Comparison of ENCODE assay signal across 16 mouse cellular contexts in genomic region chr12:51028601-51029174, GRCm38 (mm10).
DNase-seq lines count a peak whose midpoint lies in the region; ATAC-seq lines count a peak whose summit lies in the region.
"Had no signal": no experiment of that assay in that cellular context is flagged by ENCODE, and none has a peak within 500 bp of the region (broad histone marks: within the 10 kb centered on the region; RNA-seq: fewer than 3 reads in every experiment).

No protein-coding gene starts in this region.

- H3K9ac ChIP-seq in neural tube, embryonic 14.5 days (replicated peaks; ENCODE audit: low read depth, low read length) = no peak overlapping the region
- H3K9ac ChIP-seq in forebrain, embryonic 12.5 days = no peak overlapping the region
- no peak overlapping the region; the same call in 1 of the 2 replicates for H3K9ac ChIP-seq in hindbrain, embryonic 16.5 days (ENCODE audit: low read depth, low read length)
- H3K9ac ChIP-seq in kidney, embryonic 15.5 days = no peak overlapping the region
- H3K9ac ChIP-seq: liver, embryonic 13.5 days had no signal

- no peaks in the 10 kb centered on the region for H3K4me1 ChIP-seq in neural tube, embryonic 14.5 days (ENCODE audit: control insufficient read depth, insufficient read depth, low read length)
- H3K4me1 ChIP-seq in forebrain, embryonic 12.5 days = peaks cover 8% of the 10 kb centered on the region
- H3K4me1 ChIP-seq in hindbrain, embryonic 16.5 days (ENCODE audit: control insufficient read depth, insufficient read depth, low read depth, low read length) = peaks cover 4% of the 10 kb centered on the region; the same call in 1 of the 2 replicates
- no peaks in the 10 kb centered on the region for H3K4me1 ChIP-seq in kidney, embryonic 15.5 days
- H3K4me1 ChIP-seq: liver, embryonic 13.5 days had no signal

- no peak overlapping the region for H3K4me3 ChIP-seq in neural tube, embryonic 14.5 days (ENCODE audit: low read depth, low read length)
- H3K4me3 ChIP-seq in forebrain, embryonic 12.5 days (replicated peaks) = no peak overlapping the region
- no peak overlapping the region for H3K4me3 ChIP-seq in hindbrain, embryonic 16.5 days (ENCODE audit: low read length)
- no peak overlapping the region for H3K4me3 ChIP-seq in kidney, embryonic 15.5 days (replicated peaks)
- H3K4me3 ChIP-seq: liver, embryonic 13.5 days had no signal

- DNase-seq in neural tube, embryonic 10.5 days (ENCODE audit: extremely low spot score, low spot score) = no peak
- DNase-seq in retina, postnatal 1 day = peak; percentile 15
- DNase-seq in liver = no peak
- DNase-seq in lung, postnatal 10 days = no peak
- DNase-seq: cerebellum, adult 18-20 months; gastrocnemius, postnatal 36 days; kidney, postnatal 10 days; liver, embryonic 13.5 days; lung, postnatal 36 days; right cerebral cortex, postnatal 4 days; thymus, postnatal 4 days had no signal

- peak; percentile 52; the same call in 1 of the 2 replicates for ATAC-seq in neural tube, embryonic 14.5 days (ENCODE audit: low read depth)
- peak; percentile 73; the same call in 1 of the 2 replicates for ATAC-seq in forebrain, embryonic 12.5 days (ENCODE audit: low FRiP score)
- ATAC-seq in hindbrain, embryonic 16.5 days = peak; percentile 77
- ATAC-seq in kidney, embryonic 15.5 days (replicated peaks; ENCODE audit: low FRiP score) = no peak
- ATAC-seq: CD4-positive, CD25-positive, alpha-beta regulatory T cell, adult 4 months had no signal

- H3K4me2 ChIP-seq in neural tube, embryonic 14.5 days (ENCODE audit: low read depth, low read length) = no peak overlapping the region
- H3K4me2 ChIP-seq in forebrain, embryonic 12.5 days = peak overlapping the region; percentile 25; the same call in 1 of the 2 replicates
- H3K4me2 ChIP-seq in hindbrain, embryonic 16.5 days (ENCODE audit: low read length) = peak overlapping the region; percentile 29
- no peak overlapping the region for H3K4me2 ChIP-seq in kidney, embryonic 15.5 days
- H3K4me2 ChIP-seq: liver, embryonic 13.5 days had no signal

- no peaks in the 10 kb centered on the region for H3K36me3 ChIP-seq in neural tube, embryonic 14.5 days (ENCODE audit: control insufficient read depth, insufficient read depth, low read length)
- H3K36me3 ChIP-seq in forebrain, embryonic 12.5 days (replicated peaks) = no peaks in the 10 kb centered on the region
- H3K36me3 ChIP-seq in hindbrain, embryonic 16.5 days (ENCODE audit: control insufficient read depth, insufficient read depth, low read length) = no peaks in the 10 kb centered on the region
- H3K36me3 ChIP-seq in kidney, embryonic 15.5 days = no peaks in the 10 kb centered on the region
- H3K36me3 ChIP-seq: liver, embryonic 13.5 days had no signal

- WGBS in neural tube, embryonic 14.5 days = 35% methylated on average over 10 of the region's 10 CpGs
- WGBS in forebrain, embryonic 12.5 days = 27% methylated on average over 10 of the region's 10 CpGs
- WGBS in hindbrain, embryonic 16.5 days = 18% methylated on average over 10 of the region's 10 CpGs
- WGBS in kidney, embryonic 15.5 days = 59% methylated on average over 10 of the region's 10 CpGs

- no peaks in the 10 kb centered on the region for H3K27me3 ChIP-seq in neural tube, embryonic 14.5 days (ENCODE audit: control insufficient read depth, insufficient read depth, low read length)
- no peaks in the 10 kb centered on the region for H3K27me3 ChIP-seq in forebrain, embryonic 12.5 days
- no peaks in the 10 kb centered on the region for H3K27me3 ChIP-seq in hindbrain, embryonic 16.5 days (replicated peaks; ENCODE audit: control insufficient read depth, insufficient read depth, low read length)
- H3K27me3 ChIP-seq in kidney, embryonic 15.5 days = no peaks in the 10 kb centered on the region
- H3K27me3 ChIP-seq: liver, embryonic 13.5 days had no signal

- no peak overlapping the region for H3K27ac ChIP-seq in neural tube, embryonic 14.5 days (ENCODE audit: low read depth, low read length)
- H3K27ac ChIP-seq in forebrain, embryonic 12.5 days = peak overlapping the region; percentile 50; the same call in 1 of the 2 replicates
- H3K27ac ChIP-seq in hindbrain, embryonic 16.5 days (ENCODE audit: low read depth, low read length) = no peak overlapping the region
- H3K27ac ChIP-seq in kidney, embryonic 15.5 days = no peak overlapping the region
- H3K27ac ChIP-seq: liver, embryonic 13.5 days had no signal

- no peaks in the 10 kb centered on the region for H3K9me3 ChIP-seq in neural tube, embryonic 14.5 days (ENCODE audit: control insufficient read depth, low read length)
- no peaks in the 10 kb centered on the region for H3K9me3 ChIP-seq in forebrain, embryonic 12.5 days
- H3K9me3 ChIP-seq in hindbrain, embryonic 16.5 days (ENCODE audit: control insufficient read depth, low read length) = no peaks in the 10 kb centered on the region
- no peaks in the 10 kb centered on the region for H3K9me3 ChIP-seq in kidney, embryonic 15.5 days (replicated peaks)
- H3K9me3 ChIP-seq: liver, embryonic 13.5 days had no signal

Comparison
In these comparisons a context has a peak if more than half of its experiments do, and no peak if none do; other contexts are left out.
1. H3K4me2 ChIP-seq: peak in forebrain, embryonic 12.5 days (single experiment) and hindbrain, embryonic 16.5 days (single experiment); none in neural tube, embryonic 14.5 days (single experiment) and kidney, embryonic 15.5 days (single experiment).